Mouse (Mus musculus): Measurements from ENCODE around the gene Notum. TPM values are rescaled to one million over a fixed set of nuclear protein-coding genes. Genes with fewer than 3 reads are reported as not detected.
"Not testable (repeated sequence)": the region's sequence is repeated elsewhere in the genome, so short reads cannot be mapped to it uniquely, and the experiment has no call there.

Gene Notum
- polyA plus RNA-seq, 1 experiment from 2014 or later: 8.8 TPM

GRCm38 (mm10) chr11:120675875-120676274 is 14.9 kb upstream of the Notum start:
- 89% methylated on average over 5 of the region's 5 CpGs for WGBS
- H3K4me3 ChIP-seq (replicated peaks); H3K9me3 ChIP-seq; ATAC-seq (ENCODE audit: insufficient number of reproducible peaks, insufficient read depth, low FRiP score, low TSS enrichment, low read depth); H3K27ac ChIP-seq; H3K9ac ChIP-seq (replicated peaks); H3K27me3 ChIP-seq; H3K4me2 ChIP-seq: not testable (repeated sequence)
- H3K4me1 ChIP-seq (replicated peaks): peaks cover 19% of the 10 kb centered on the region
- peaks cover 51% of the 10 kb centered on the region for H3K36me3 ChIP-seq

GRCm38 (mm10) chr11:120673594-120674122 is 12.7 kb upstream of the Notum start:
- WGBS: 41% methylated on average over 12 of the region's 12 CpGs
- Histone ChIP-seq H3K36me3 (peaks cover 29% of the 10 kb centered on the region), H3K9ac (replicated peaks) (peak overlapping the region; percentile 81), H3K27me3 (no peaks in the 10 kb centered on the region), H3K4me1 (replicated peaks) (peaks cover 19% of the 10 kb centered on the region), H3K4me3 (replicated peaks) (peak overlapping the region; percentile 75), H3K9me3 (no peaks in the 10 kb centered on the region), H3K4me2 (peak overlapping the region; percentile 90), H3K27ac (peak overlapping the region; percentile 91)
- peak; percentile 11; the same call in 1 of the 2 replicates for ATAC-seq (ENCODE audit: insufficient number of reproducible peaks, insufficient read depth, low FRiP score, low TSS enrichment, low read depth)

GRCm38 (mm10) chr11:120672687-120673593 is 12.0 kb upstream of the Notum start, which contains the start of gene Aspscr1:
Gene Aspscr1 (plus strand): TSS chr11:120672973.
- Histone ChIP-seq H3K4me3 (replicated peaks) (peak within 1 kb of the TSS; percentile 75), H3K36me3 (peaks cover 21% of the 10 kb centered on the region), H3K9ac (replicated peaks) (peak within 1 kb of the TSS; percentile 81), H3K9me3 (no peaks in the 10 kb centered on the region), H3K27ac (peak within 1 kb of the TSS; percentile 91), H3K4me1 (replicated peaks) (peaks cover 19% of the 10 kb centered on the region), H3K27me3 (no peaks in the 10 kb centered on the region), H3K4me2 (peak within 1 kb of the TSS; percentile 90)
- WGBS: 2% methylated on average over 80 of the region's 83 CpGs
- ATAC-seq (ENCODE audit: insufficient number of reproducible peaks, insufficient read depth, low FRiP score, low TSS enrichment, low read depth): peak; percentile 96

- 1% methylated on average over 3 of the region's 3 CpGs for whole genome bisulfite sequencing
- peaks cover 29% of the 10 kb centered on the region for H3K27me3 ChIP-seq
- no peak overlapping the region for H3K9ac ChIP-seq (replicated peaks)
- H3K4me2 ChIP-seq: 0 out of 2 replicates have a peak overlapping the region, but pooled peaks have one; percentile 17
- H3K4me3 ChIP-seq (replicated peaks): no peak overlapping the region
- no peaks in the 10 kb centered on the region for H3K9me3 ChIP-seq
- no peak for ATAC-seq (ENCODE audit: insufficient number of reproducible peaks, insufficient read depth, low FRiP score, low TSS enrichment, low read depth)
- H3K36me3 ChIP-seq: no peaks in the 10 kb centered on the region
- H3K27ac ChIP-seq: no peak overlapping the region
- H3K4me1 ChIP-seq (replicated peaks): peaks cover 15% of the 10 kb centered on the region
Measured at GRCm38 (mm10) chr11:120666617-120667016, 5.6 kb upstream of the Notum start.

GRCm38 (mm10) chr11:120665406-120665805 is 4.4 kb upstream of the Notum start:
- Histone ChIP-seq H3K27ac (no peak overlapping the region), H3K9me3 (no peaks in the 10 kb centered on the region), H3K4me3 (replicated peaks) (no peak overlapping the region), H3K4me2 (no peak overlapping the region), H3K36me3 (no peaks in the 10 kb centered on the region), H3K4me1 (replicated peaks) (peaks cover 26% of the 10 kb centered on the region), H3K27me3 (peaks cover 41% of the 10 kb centered on the region), H3K9ac (replicated peaks) (no peak overlapping the region)
- 66% methylated on average over 3 of the region's 3 CpGs for WGBS
- ATAC-seq (ENCODE audit: insufficient number of reproducible peaks, insufficient read depth, low FRiP score, low TSS enrichment, low read depth): no peak

- Histone ChIP-seq H3K4me2 (no peak overlapping the region), H3K4me3 (replicated peaks) (no peak overlapping the region), H3K36me3 (no peaks in the 10 kb centered on the region), H3K27ac (no peak overlapping the region), H3K9ac (replicated peaks) (no peak overlapping the region), H3K9me3 (no peaks in the 10 kb centered on the region), H3K27me3 (peaks cover 58% of the 10 kb centered on the region), H3K4me1 (replicated peaks) (peaks cover 41% of the 10 kb centered on the region)
- ATAC-seq (ENCODE audit: insufficient number of reproducible peaks, insufficient read depth, low FRiP score, low TSS enrichment, low read depth): no peak
- 91% methylated on average over 5 of the region's 5 CpGs for WGBS
Measured at GRCm38 (mm10) chr11:120663714-120664113, 2.7 kb upstream of the Notum start.

- Histone ChIP-seq H3K4me1 (replicated peaks) (peaks cover 41% of the 10 kb centered on the region), H3K27ac (no peak overlapping the region), H3K9me3 (no peaks in the 10 kb centered on the region), H3K36me3 (no peaks in the 10 kb centered on the region), H3K27me3 (peaks cover 67% of the 10 kb centered on the region), H3K9ac (replicated peaks) (no peak overlapping the region), H3K4me3 (replicated peaks) (no peak overlapping the region), H3K4me2 (no peak overlapping the region)
- no peak for ATAC-seq (ENCODE audit: insufficient number of reproducible peaks, insufficient read depth, low FRiP score, low TSS enrichment, low read depth)
- 78% methylated on average over 6 of the region's 6 CpGs for WGBS
Measured at GRCm38 (mm10) chr11:120662759-120663158, 1.8 kb upstream of the Notum start.

- peak overlapping the region; percentile 59 for H3K9ac ChIP-seq (replicated peaks)
- no peak overlapping the region for H3K27ac ChIP-seq
- peak overlapping the region; percentile 52 for H3K4me3 ChIP-seq (replicated peaks)
- WGBS: under 1% methylated on average over 93 of the region's 95 CpGs
- no peaks in the 10 kb centered on the region for H3K9me3 ChIP-seq
- no peaks in the 10 kb centered on the region for H3K36me3 ChIP-seq
- peak overlapping the region; percentile 76 for H3K4me2 ChIP-seq
- ATAC-seq (ENCODE audit: insufficient number of reproducible peaks, insufficient read depth, low FRiP score, low TSS enrichment, low read depth): peak; percentile 60; the same call in 1 of the 2 replicates
- H3K27me3 ChIP-seq: peaks cover 81% of the 10 kb centered on the region
- peaks cover 30% of the 10 kb centered on the region for H3K4me1 ChIP-seq (replicated peaks)
Measured at GRCm38 (mm10) chr11:120660301-120661075, 487 bp downstream of the Notum start.

- ATAC-seq (ENCODE audit: insufficient number of reproducible peaks, insufficient read depth, low FRiP score, low TSS enrichment, low read depth): no peak
Measured at GRCm38 (mm10) chr11:120659509-120660300, 1.3 kb downstream of the Notum start.

GRCm38 (mm10) chr11:120658876-120659410 is 2.0 kb downstream of the Notum start:
- ATAC-seq (ENCODE audit: insufficient number of reproducible peaks, insufficient read depth, low FRiP score, low TSS enrichment, low read depth): no peak
- Histone ChIP-seq H3K27ac (no peak overlapping the region), H3K27me3 (peaks cover 78% of the 10 kb centered on the region), H3K9ac (replicated peaks) (no peak overlapping the region), H3K4me2 (peak overlapping the region; percentile 76), H3K4me1 (replicated peaks) (peaks cover 26% of the 10 kb centered on the region), H3K4me3 (replicated peaks) (peak overlapping the region; percentile 52), H3K36me3 (no peaks in the 10 kb centered on the region), H3K9me3 (no peaks in the 10 kb centered on the region)
- WGBS: 4% methylated on average over 24 of the region's 24 CpGs

More at GRCm38 (mm10) chr11:120659509-120660300, 1.3 kb downstream of the Notum start:
- 2% methylated on average over 50 of the region's 50 CpGs for WGBS
- Histone ChIP-seq H3K4me2 (peak overlapping the region; percentile 76), H3K9ac (replicated peaks) (peak overlapping the region; percentile 59), H3K27me3 (peaks cover 76% of the 10 kb centered on the region), H3K27ac (no peak overlapping the region), H3K9me3 (no peaks in the 10 kb centered on the region), H3K36me3 (no peaks in the 10 kb centered on the region), H3K4me3 (replicated peaks) (peak overlapping the region; percentile 52), H3K4me1 (replicated peaks) (peaks cover 26% of the 10 kb centered on the region)

Measured in limb, embryonic 12.5 days (tissue).